Mouse (Mus musculus): ENCODE measurements around the gene Gm42688. TPM values are rescaled to one million over a fixed set of nuclear protein-coding genes. Genes with fewer than 3 reads are reported as not detected.

Gm42688 gene
- polyA plus RNA-seq, 1 experiment from 2014 or later: 1.1 TPM

- no peak overlapping the region for H3K27ac ChIP-seq (ENCODE audit: low read depth, low read length)
- peak; percentile 57 for TF ChIP-seq CTCF (IDR thresholded peaks at IDR 0.05; ENCODE audit: low read depth)
- H3K4me2 ChIP-seq (replicated peaks; ENCODE audit: low read depth): no peak overlapping the region
- H3K27me3 ChIP-seq (replicated peaks; ENCODE audit: control insufficient read depth, insufficient read depth, low read length): no peaks in the 10 kb centered on the region
- no peak overlapping the region for H3K4me3 ChIP-seq (ENCODE audit: low read depth, low read length)
- WGBS: 95% methylated on average over 5 of the region's 5 CpGs
- no peak for ATAC-seq
- no peak overlapping the region for H3K9ac ChIP-seq (ENCODE audit: low read depth, low read length)
- H3K4me1 ChIP-seq (replicated peaks; ENCODE audit: control insufficient read depth, insufficient read depth, low read length): 0 out of 2 replicates have a peak, but pooled peaks cover 10% of the 10 kb centered on the region
- no peaks in the 10 kb centered on the region for H3K36me3 ChIP-seq (ENCODE audit: control insufficient read depth, insufficient read depth)
- no peaks in the 10 kb centered on the region for H3K9me3 ChIP-seq (ENCODE audit: control insufficient read depth)
Measured at GRCm38 (mm10) chr6:83127419-83127818, 26.0 kb downstream of the Gm42688 start.

DNA sequence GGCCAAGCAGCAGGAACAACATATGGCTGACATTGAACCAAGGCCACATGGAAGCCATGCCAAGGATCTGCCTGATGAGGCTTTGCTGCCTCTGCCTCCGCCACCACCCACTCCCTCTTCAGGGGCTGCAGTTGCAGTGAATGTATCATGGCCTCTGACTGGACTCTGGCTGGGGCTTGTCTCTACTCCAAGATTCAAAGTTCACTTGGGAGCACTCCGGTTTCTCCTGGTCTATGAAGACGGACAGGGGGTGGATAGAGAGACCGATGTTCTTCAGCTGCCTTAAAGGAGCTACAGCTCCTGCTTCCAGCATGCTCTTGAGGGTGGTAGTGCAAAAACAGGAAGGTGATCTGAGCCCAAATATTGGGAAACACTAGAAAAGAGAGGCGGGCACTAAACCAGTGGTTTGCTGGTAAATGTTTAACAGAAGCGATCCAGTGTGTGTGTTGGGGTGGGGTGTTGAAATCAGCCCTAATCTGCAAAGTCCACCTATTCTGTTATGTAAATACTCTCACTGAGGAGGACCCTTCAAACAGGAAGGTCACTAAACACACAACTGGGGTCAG is 30.1 kb downstream of the Gm42688 start:
- peaks cover 15% of the 10 kb centered on the region for H3K4me1 ChIP-seq (replicated peaks; ENCODE audit: control insufficient read depth, insufficient read depth, low read length)
- no peaks in the 10 kb centered on the region for H3K9me3 ChIP-seq (ENCODE audit: control insufficient read depth)
- H3K4me3 ChIP-seq (ENCODE audit: low read depth, low read length): no peak overlapping the region
- H3K9ac ChIP-seq (ENCODE audit: low read depth, low read length): 0 out of 2 replicates have a peak overlapping the region, but pooled peaks have one; percentile 26
- H3K4me2 ChIP-seq (replicated peaks; ENCODE audit: low read depth): peak overlapping the region; percentile 46
- TF ChIP-seq CTCF (IDR thresholded peaks at IDR 0.05; ENCODE audit: low read depth): 0 out of 2 replicates have a peak, but pooled peaks have one; percentile 7
- H3K27me3 ChIP-seq (replicated peaks; ENCODE audit: control insufficient read depth, insufficient read depth, low read length): no peaks in the 10 kb centered on the region
- 27% methylated on average over 6 of the region's 6 CpGs for WGBS
- peak; percentile 77 for ATAC-seq
- H3K27ac ChIP-seq (ENCODE audit: low read depth, low read length): peak overlapping the region; percentile 79
- H3K36me3 ChIP-seq (ENCODE audit: control insufficient read depth, insufficient read depth): no peaks in the 10 kb centered on the region

- no peaks in the 10 kb centered on the region for H3K27me3 ChIP-seq (replicated peaks; ENCODE audit: control insufficient read depth, insufficient read depth, low read length)
- no peak overlapping the region for H3K4me3 ChIP-seq (ENCODE audit: low read depth, low read length)
- TF ChIP-seq CTCF (IDR thresholded peaks at IDR 0.05; ENCODE audit: low read depth): no peak
- peak overlapping the region; percentile 46 for H3K4me2 ChIP-seq (replicated peaks; ENCODE audit: low read depth)
- no peaks in the 10 kb centered on the region for H3K9me3 ChIP-seq (ENCODE audit: control insufficient read depth)
- no peak overlapping the region for H3K9ac ChIP-seq (ENCODE audit: low read depth, low read length)
- H3K27ac ChIP-seq (ENCODE audit: low read depth, low read length): peak overlapping the region; percentile 79
- peaks cover 15% of the 10 kb centered on the region for H3K4me1 ChIP-seq (replicated peaks; ENCODE audit: control insufficient read depth, insufficient read depth, low read length)
- 58% methylated on average over 9 of the region's 9 CpGs for WGBS
- ATAC-seq: peak; percentile 34
- no peaks in the 10 kb centered on the region for H3K36me3 ChIP-seq (ENCODE audit: control insufficient read depth, insufficient read depth)
Measured at GRCm38 (mm10) chr6:83132176-83132919, 30.9 kb downstream of the Gm42688 start.

- 47% methylated on average over 3 of the region's 3 CpGs for WGBS
- H3K27me3 ChIP-seq (replicated peaks; ENCODE audit: control insufficient read depth, insufficient read depth, low read length): no peaks in the 10 kb centered on the region
- no peaks in the 10 kb centered on the region for H3K9me3 ChIP-seq (ENCODE audit: control insufficient read depth)
- H3K27ac ChIP-seq (ENCODE audit: low read depth, low read length): no peak overlapping the region; the same call in 1 of the 2 replicates
- TF ChIP-seq CTCF (IDR thresholded peaks at IDR 0.05; ENCODE audit: low read depth): no peak
- no peak overlapping the region for H3K4me3 ChIP-seq (ENCODE audit: low read depth, low read length)
- H3K36me3 ChIP-seq (ENCODE audit: control insufficient read depth, insufficient read depth): no peaks in the 10 kb centered on the region
- no peak overlapping the region for H3K4me2 ChIP-seq (replicated peaks; ENCODE audit: low read depth)
- no peak overlapping the region for H3K9ac ChIP-seq (ENCODE audit: low read depth, low read length)
- ATAC-seq: no peak
- peaks cover 15% of the 10 kb centered on the region for H3K4me1 ChIP-seq (replicated peaks; ENCODE audit: control insufficient read depth, insufficient read depth, low read length)
Measured at GRCm38 (mm10) chr6:83134226-83134625, 32.8 kb downstream of the Gm42688 start.

DNA sequence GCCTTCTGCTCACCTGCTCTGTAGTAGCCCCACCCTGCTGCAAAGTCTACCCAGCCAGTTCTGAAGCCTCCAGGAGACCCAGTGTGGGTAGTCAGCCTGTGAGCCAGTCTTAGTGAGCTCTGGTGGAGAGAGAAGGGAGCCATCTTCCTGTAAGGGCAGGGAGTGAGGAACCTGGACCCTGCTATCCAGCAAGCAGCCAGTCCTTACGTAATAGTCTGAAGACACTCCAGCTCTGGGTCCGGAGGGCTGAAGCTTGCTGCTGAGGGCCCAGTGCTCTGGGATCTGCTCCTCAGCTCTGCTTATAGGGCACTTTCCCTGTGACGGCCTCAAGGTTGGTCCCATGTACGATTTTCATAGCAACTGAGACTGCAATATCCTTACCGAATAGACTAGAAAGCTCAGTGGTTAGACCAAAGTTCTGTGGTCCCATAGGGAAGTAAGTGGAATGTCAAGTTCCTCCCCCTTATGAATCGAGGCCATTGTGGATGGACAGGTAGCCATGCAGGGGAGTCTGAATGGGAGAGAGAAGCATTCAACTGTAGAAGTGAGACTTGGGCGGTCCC is 33.6 kb downstream of the Gm42688 start, which contains the start of gene Rtkn:
Gene Rtkn (plus strand): TSS at position 513 of the 563 bp plus-strand sequence.
- peak within 1 kb of the TSS; percentile 59 for H3K4me3 ChIP-seq (ENCODE audit: low read depth, low read length)
- TF ChIP-seq CTCF (IDR thresholded peaks at IDR 0.05; ENCODE audit: low read depth): no peak
- H3K4me1 ChIP-seq (replicated peaks; ENCODE audit: control insufficient read depth, insufficient read depth, low read length): peaks cover 15% of the 10 kb centered on the region
- 43% methylated on average over 7 of the region's 7 CpGs for WGBS
- H3K9me3 ChIP-seq (ENCODE audit: control insufficient read depth): no peaks in the 10 kb centered on the region
- H3K36me3 ChIP-seq (ENCODE audit: control insufficient read depth, insufficient read depth): no peaks in the 10 kb centered on the region
- H3K4me2 ChIP-seq (replicated peaks; ENCODE audit: low read depth): peak within 1 kb of the TSS; percentile 87
- ATAC-seq: peak; percentile 46
- peak within 1 kb of the TSS; percentile 79 for H3K9ac ChIP-seq (ENCODE audit: low read depth, low read length)
- peak within 1 kb of the TSS; percentile 95 for H3K27ac ChIP-seq (ENCODE audit: low read depth, low read length)
- H3K27me3 ChIP-seq (replicated peaks; ENCODE audit: control insufficient read depth, insufficient read depth, low read length): no peaks in the 10 kb centered on the region

GRCm38 (mm10) chr6:83135571-83136161 is 34.2 kb downstream of the Gm42688 start:
- Histone ChIP-seq H3K27ac (ENCODE audit: low read depth, low read length) (peak overlapping the region; percentile 95), H3K36me3 (ENCODE audit: control insufficient read depth, insufficient read depth) (no peaks in the 10 kb centered on the region), H3K27me3 (replicated peaks; ENCODE audit: control insufficient read depth, insufficient read depth, low read length) (no peaks in the 10 kb centered on the region), H3K9me3 (ENCODE audit: control insufficient read depth) (no peaks in the 10 kb centered on the region), H3K9ac (ENCODE audit: low read depth, low read length) (peak overlapping the region; percentile 79), H3K4me1 (replicated peaks; ENCODE audit: control insufficient read depth, insufficient read depth, low read length) (peaks cover 15% of the 10 kb centered on the region), H3K4me2 (replicated peaks; ENCODE audit: low read depth) (peak overlapping the region; percentile 87), H3K4me3 (ENCODE audit: low read depth, low read length) (peak overlapping the region; percentile 59)
- 5% methylated on average over 36 of the region's 37 CpGs for WGBS
- no peak for TF ChIP-seq CTCF (IDR thresholded peaks at IDR 0.05; ENCODE audit: low read depth)
- ATAC-seq: no peak
